Mouse (Mus musculus) thymus, postnatal 4 days (tissue): Measurements from ENCODE around the gene Rbl2.
A peak's percentile ranks its signal among the peaks of the same experiment; 100 is the strongest.

Experiments
- DNase-seq: peaks from one replicate; pipeline ENCODE4 v3.0.0; 2021

The Rbl2 gene

DNA sequence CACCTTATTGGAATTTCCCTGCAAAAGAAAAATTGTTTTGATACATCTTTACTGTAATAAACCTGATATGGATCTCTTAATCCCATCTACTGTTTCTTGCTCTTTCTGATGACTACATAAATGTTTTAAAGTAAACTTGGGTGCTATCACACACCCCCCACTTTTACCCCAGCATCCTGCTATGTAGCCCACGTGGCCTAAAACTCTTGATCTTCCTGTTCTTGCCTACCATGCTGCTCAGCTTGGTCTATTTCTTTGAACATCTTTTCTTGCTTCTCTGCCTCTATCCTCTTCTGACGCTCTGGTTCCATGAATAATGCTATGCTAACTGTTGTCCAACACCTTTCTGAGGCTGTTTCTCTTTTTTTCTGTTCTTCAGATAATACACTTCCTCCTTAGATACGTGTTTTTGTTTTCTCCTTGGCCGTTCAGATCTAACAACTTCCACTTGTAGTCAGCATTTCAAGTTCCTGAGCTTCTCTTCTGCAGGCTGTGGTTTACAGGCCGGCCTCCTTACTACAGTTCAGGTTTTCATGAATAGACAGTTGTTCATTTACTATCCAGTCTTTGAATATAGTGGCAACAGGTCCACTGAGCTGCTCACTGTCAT is 42.1 kb downstream of the Rbl2 start:
- no peak for DNase-seq

DNA sequence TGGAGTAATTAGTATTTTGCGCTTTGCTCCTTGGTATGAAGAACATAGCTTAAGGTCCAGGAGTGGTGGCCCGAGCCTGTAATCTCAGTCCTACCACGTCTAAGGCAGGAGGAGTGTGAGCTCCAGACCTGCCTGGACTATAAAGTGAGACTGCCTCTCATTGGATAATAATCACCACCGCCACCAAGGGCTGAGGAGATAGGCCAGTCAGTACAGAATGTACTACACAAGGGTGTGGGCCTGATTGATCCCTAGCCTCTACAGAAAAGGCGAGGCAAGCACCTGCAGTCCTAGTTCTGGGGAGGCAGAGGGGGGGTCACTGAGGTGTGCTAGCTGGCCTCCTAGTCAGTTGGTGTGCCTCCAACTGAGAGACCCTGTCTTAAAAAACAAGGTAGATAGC is 44.6 kb downstream of the Rbl2 start:
- no peak for DNase-seq

DNA sequence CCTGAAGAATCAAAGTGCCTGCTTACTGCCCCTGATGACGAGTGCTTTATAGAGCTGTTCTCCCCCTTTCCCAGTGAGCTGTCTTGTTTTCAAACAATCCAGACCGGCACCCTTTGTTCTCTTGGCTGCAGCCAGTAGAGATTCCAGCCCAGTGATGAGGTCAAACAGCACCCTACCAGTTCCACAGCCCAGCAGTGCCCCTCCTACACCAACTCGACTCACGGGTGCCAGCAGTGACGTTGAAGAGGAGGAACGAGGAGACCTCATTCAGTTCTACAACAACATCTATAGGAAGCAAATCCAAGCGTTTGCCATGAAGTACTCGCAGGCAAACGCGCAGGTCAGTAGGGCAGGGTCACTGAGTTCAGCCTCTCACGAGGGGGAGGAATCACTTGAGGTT is 45.1 kb downstream of the Rbl2 start:
- DNase-seq: no peak

DNA sequence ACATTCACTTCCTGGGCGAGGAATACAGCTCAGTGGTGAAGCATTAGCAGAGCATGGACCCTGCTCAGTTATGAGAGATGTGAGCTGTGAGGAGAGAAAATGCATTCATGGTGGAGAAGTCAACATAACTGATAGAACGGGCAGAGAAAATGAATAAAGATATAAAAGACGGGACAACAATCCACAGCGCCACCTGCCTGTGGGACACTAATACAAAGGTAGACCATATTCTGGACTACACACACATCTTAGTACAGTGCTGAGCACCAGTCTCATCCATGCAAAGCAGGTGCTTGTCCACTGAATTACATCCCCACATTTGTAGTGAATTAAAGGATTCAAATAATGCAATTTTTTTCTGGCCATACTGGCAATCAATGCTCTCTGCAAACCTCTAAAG is 47.7 kb downstream of the Rbl2 start:
- DNase-seq: peak; percentile 67

DNA sequence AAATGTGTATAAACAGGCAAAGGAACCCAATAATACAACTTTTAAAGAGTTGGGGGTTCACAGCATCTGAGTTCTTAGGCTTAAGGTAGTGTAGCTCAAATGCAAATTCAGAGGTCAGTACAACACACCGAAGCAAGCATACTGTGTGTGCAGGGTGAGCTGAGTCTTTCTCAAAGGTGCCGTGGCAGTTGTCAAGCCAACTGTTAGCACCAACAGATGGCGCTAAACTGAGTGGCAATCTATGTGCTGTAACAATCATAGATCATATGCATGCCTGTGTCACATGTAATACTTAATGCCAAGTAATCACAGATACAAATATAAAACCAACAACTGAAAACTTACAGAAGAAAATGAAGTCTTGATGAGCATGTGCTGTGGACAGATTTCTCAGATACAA is 48.3 kb downstream of the Rbl2 start:
- peak; percentile 50 for DNase-seq

DNA sequence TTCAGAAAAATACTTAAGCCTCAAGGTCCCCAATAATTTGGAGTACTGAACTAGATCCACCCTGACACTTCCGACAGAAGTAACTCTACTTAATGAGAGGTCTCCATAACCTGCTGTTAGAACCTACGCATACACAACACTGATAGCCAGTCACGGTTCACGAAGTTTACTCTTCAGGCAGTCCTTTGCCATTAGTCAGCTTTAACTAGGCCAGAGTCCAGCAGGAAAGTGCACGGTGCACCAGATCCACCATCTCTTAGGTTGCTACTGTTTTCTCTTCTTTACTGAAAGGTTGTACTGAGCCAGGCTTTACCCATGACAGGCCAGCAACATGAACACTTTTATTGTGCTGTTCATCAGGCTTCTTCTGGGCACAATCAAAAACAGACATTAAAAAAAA is 54.5 kb downstream of the Rbl2 start:
- no peak for DNase-seq

DNA sequence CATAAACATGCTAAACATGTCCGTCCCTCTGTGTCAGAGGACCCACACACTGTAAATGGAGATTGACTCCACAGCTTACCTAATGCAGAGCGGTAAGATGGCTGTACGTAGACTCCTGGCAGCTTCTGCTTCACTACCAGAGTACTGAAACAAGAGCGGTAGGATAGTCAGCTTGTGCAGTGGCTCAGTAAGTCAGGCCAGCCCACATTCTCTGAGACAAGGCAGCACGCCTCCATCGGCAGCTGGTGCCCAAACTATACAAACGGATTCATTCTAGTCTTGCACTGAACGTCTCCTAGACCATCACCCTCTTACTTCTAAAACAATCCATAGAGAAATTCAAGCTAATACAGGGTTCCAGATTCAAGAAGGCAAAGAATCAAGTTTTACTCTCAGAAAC is 56.9 kb downstream of the Rbl2 start:
- no peak for DNase-seq

DNA sequence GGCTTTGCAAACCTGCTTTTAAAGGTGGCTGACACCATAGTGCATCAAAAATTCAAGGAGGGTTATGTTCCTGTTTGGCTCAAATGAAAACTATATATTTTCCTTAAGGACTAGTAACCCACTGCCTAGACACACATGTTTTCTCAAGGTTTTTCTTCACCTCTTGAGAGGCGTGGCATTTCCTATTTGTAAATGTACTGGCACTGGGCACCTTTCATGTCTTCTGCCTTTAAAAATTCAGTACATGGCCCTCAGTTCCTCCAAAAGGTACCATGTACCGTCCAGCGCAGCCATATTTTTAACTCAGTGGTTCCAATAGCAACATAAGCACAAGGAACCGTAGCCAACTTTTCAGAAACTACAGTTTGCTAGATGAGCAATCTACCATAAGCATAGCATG is 62.9 kb downstream of the Rbl2 start:
- DNase-seq: no peak

DNA sequence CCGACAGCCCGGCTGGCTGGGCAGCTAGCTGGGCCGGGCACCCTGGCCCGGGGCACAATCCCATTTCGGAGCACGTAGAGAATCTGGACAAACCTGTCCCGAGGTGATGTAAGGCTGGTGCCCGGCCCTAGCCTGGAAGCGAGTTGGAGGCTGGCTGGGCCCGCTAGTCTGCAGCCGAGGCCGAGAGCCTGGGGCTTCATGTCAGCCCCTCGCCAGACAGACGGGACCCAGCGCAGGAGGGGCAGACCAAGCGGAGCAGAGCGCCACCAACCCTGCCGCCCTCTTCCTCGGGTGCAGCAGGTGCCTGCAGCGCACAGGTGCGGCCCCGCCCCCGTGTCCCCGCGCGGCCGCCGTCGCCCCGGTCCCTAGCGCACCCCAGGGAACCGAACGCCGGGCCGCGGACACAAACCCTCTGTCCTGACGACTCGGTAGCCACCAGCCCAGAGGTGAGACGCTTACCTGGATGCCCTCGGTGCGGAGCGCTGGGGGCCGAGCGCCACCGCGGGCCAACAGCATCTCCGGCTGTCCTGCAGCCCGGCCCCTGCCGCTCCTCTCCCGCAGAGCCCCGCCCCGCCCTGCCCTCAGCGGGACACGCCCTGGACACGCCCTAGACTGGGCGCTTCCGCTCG is 63.7 kb downstream of the Rbl2 start:
- peak; percentile 88 for DNase-seq

DNA sequence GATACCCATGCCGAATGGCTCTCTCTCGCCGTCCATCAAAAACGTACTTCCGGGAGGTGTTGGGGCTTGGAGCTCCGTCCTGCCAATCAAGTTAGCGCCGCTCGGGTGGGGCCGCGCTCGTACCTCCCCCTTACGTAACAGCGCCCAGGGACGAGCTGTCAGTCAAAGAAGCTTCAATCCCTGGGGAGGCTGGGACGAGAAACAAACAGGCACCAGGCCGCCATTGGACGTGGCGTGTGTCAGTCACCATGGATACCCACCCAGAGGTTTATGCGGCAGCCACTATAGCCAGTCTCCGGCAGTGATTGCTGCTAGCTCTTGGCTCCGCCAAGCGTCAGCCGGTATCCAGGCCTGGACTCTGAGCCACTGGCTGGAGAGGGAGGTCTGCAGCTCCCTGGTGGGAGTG is 64.2 kb downstream of the Rbl2 start:
- peak; percentile 95 for DNase-seq

DNA sequence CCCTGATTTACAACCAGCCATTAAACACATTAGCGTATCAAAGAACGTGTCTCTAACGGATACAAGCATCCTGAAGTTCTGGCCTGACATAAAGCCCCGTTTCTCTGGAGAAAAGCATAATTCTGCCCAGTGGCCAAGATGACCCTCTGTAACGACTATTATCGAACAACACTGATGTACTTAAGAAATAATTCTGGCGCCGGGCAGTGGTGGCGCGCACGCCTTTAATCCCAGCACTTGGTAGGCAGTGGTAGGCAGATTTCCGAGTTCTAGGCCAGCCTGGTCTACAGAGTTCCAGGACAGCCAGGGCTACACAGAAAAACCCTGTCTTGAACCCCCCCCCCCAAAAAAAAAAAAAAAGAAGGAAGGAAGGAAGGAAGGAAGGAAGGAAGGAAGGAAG is 64.8 kb downstream of the Rbl2 start:
- DNase-seq: no peak

DNA sequence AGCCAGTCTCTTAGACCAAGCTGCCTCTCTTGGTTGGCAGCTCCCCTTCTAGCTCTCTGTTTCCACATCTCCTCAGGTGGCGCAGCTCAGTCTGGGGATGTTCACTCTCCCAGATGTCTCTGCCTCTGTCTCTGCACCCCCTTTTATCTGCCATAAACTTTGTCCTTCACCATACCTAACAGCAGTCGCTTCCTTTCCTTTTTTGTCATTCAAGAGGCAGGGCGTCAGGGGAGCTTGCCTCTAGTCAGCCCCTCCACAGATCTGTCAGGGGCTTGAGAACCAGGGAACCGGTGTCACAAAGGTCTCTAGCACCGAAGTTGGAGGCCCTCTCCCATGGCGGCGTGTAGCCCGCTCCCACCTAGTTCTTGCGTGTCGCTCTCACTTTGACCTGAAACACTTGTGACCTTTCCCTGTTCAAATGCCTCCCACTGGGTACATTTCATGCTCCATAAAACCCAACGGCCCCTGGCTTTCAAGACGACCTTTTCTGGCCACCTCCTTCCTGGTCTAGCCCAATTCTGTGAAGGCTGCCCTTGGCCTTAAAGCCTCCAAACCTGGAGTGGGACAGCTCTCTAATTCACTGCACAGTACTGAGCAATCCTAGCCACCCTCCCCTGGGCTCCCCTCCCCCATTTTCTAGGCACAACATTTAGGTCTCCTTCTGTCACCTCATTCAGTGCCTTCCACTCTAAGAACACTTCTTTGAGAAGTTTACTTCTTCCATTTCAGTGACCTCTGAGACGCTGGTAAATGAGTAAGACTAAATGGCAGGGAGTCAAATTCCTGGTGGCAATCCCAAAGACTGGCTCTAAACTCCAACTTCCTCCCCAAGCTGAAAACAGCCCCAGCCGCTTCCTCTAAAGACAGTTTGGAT is 65.7 kb downstream of the Rbl2 start:
- DNase-seq: no peak

DNA sequence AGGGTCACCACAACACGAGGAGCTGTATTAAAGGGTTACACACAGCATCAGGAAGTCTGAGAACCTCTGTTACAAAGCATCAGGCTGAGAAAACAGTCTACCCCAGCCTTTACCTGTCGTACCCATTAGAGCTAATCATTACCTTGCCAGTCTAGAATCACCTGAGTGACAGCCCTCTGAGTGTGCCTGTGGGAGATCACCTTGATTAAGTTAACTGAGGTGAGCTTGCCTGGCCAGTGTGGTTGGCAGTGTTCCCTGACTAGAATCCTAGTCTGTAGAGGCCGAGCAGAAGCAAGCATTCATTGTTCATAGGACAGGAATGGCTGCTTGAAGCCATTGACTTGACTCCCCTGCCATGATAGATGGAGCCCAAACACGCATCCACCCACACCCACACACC is 71.0 kb downstream of the Rbl2 start:
- DNase-seq: no peak

DNA sequence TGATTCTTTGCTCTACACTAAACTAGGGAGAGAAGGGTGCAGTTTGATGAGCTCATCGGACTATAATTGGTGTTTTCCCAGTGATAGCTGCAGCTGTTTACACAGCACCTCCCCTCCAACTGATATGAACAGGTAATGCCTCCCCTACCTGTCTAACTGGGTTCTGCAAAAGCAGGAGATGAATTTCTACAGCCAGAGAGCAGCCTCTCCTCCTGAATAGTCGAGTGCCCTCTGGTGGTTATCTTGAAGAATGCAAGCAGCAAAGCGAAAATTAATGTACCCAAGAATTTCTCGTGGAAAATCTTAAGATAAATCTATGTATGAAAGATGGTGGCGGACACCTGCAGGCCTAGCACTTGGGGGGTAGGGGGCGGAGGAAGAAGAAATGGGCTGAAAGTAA is 77.9 kb downstream of the Rbl2 start:
- DNase-seq: peak; percentile 54

DNA sequence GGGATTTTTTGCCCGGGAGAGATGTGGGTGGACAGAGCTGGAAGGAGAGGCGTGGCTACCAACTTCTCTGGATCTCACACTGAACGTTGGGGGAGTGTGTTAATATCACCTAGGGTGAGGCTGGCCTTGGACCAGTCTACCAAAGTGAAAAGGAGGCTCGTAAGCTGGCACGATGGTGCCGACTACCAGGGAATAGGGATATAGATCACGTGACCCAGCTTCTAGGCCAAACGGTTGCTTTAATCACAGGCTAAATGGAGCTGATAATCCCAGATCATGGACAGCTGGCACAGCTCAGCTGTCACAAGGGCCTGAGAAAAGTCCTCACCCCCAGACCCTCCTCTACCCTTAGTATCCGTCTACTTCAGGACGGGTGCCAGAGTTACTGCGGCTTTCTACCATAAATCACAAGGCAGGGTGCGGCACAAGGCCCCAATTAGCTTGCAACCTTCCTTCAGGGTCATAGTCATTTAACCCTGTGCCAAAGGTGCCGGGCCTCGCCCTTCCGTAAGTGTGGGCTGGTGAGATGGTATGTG is 78.9 kb downstream of the Rbl2 start:
- no peak for DNase-seq

DNA sequence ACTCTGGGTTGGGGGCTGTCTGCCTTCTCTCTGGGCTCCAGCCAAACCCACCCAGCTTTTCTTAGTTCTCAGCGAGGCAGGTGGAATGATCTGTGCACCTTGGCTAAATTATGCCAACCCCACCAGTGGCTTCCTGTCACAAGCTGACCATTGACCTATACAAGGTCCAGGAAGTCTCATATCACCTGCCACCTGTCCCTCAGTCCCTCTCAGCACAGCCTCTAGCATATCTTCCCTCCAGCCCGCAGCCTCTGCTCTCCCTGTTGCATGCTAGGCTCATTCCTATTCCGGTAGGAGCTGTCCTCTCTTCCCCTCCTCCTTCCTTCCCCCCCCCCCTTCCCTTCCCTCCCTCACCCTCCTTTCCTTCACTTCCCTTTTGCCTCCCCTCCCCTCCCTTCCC is 79.4 kb downstream of the Rbl2 start:
- DNase-seq: no peak

DNA sequence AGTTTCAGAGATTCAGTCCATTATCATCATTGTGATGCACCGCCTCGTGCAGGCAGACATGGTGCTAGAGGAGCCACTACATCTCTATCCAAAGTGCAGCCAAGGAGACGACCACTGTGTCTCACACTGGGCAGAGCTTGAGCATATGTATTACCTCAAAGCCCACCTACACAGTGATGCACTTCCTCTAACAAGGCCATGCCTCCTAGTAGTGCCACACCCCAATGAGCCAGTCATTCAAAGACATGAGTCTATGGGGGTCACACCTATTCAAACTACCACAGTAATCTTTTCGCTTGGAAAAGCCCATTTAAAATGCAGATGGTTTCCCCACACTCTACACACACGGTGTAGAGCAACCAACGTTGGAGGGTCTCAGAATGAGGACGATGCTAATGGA is 81.7 kb downstream of the Rbl2 start:
- DNase-seq: no peak

DNA sequence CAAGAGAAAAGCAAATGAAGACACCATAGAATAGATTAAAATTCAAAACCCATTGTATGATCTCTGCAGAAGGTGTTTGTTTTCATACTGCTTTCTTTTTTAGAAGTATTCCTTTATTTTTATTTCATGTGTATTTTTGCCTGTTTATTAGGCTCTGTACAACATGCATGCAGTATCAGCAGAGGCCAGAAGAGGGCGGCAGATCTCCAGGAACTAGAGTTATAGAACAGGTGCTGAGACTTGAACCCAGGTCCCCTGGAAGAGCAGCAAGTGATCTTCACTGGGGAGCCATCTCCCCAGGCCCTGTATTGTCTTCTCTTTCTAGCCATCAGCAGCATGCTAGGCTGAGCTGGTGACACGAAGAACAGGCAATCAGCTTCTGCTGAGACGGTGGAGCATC is 84.0 kb downstream of the Rbl2 start:
- peak; percentile 48 for DNase-seq

DNA sequence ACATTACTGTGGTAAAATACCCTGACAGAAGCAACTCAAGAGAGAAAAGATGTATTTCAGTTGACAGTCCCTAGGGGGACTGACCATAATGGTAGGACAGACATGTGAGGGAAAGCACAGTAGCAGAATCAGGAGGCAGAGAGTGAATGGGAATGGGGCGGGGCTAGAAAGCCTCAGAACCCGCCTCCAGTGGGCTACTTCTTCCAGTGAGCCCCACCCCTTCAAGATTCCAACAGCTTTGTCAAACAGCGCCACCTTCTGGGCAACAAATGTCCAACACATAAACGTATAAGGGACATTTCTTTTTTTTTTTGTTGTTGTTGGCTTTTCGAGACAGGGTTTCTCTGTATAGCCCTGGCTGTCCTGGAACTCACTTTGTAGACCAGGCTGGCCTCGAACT is 84.7 kb downstream of the Rbl2 start:
- DNase-seq: peak; percentile 59

DNA sequence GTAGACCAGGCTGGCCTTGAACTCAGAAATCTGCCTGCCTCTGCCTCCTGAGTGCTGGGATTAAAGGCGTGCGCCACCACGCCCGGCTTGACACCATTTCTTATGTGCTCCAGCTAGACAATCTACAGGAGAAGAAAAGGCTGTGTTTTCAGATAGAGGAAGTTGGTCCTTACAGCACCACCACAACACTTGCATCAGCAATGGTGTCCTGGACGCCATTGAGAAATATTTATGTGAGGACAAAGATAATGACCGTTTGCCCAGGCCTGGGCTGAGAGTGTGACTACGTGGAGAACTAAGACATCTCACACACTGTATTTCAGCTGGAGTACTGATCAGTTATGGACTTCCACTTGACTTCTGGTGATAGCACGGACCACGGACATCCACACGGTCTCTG is 88.8 kb downstream of the Rbl2 start:
- DNase-seq: no peak

DNA sequence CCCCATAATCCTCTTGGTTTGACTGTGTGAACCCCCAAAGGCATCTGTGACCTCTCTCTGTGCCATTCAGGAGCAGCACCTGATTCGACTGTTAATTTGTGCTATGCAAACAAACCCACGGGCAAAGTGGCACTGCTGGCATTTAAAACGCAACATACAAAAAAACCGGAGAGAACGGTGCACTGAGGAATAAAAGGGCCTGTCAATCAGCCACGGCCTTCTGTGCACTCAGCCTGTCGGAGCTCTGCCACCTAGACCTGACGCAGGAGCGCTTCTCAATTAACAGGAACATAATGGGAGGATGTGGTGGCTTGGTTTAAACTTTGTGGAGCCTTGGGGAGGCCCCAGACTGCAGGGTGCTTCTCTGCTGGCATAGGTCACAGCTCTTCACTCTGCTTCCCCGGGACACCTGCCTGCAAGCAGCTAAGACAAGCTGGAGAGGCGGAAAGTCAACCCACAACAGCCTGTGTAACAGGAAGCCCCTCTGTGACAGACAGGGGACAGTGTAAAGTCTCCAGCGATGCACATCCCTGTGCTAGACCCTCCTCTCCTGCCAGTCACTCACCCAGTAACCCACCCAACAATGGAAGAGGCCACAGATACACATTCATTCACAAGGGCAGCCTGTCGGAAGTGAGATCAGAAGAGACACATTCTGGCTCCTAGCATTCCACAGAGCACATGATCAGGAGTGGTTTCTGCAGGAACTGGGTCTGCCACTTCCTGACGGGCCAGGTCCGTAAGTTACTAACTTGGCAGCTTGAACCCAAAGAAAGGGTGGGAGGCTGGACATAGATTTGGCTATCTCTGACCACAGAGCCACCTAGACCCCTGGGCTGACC is 90.3 kb downstream of the Rbl2 start:
- DNase-seq: peak; percentile 59

DNA sequence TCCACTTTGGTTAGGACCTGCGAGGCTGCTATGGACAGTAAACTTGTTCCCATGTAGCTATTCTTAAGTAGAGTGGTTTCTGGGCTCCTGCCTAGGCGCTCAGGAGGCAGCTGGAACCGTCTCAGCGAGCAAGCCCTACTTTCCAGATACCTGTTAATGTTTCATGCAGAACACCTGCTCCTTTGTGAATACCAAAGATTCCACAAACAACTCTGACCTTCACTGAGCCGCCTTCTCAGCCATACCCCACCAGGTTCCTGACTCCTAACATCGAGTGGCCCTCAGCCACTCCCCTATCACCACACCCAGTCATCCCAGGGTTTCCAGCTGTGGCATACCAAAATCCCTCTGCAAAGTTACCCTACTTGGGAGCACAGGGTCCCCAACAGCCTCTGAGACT is 100.3 kb downstream of the Rbl2 start:
- DNase-seq: no peak

DNA sequence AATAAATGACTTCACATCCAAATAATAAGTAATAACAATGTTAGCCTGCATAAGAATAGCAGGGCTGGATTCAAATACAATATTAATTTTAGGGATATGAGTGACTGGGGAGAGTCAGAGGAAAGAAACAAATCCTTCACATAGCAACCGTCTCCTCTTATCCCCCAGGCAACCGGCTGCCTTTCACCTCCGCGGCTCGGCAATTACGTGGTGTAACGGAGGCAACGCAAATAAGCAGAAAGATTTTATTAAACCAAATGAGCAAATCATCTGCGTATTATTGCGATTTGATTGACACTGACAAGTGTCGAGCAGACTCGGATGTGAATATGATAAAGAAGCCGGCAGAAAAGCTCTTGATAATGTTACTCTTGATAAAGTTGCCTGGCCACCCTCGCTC is 101.1 kb downstream of the Rbl2 start:
- DNase-seq: no peak
